Mouse (Mus musculus): ENCODE data around the gene Cblb. TPM values are rescaled to one million over a fixed set of nuclear protein-coding genes. Genes with fewer than 3 reads are reported as not detected.

Cblb gene
- polyA plus RNA-seq, 1 experiment = 6.8 TPM

DNA sequence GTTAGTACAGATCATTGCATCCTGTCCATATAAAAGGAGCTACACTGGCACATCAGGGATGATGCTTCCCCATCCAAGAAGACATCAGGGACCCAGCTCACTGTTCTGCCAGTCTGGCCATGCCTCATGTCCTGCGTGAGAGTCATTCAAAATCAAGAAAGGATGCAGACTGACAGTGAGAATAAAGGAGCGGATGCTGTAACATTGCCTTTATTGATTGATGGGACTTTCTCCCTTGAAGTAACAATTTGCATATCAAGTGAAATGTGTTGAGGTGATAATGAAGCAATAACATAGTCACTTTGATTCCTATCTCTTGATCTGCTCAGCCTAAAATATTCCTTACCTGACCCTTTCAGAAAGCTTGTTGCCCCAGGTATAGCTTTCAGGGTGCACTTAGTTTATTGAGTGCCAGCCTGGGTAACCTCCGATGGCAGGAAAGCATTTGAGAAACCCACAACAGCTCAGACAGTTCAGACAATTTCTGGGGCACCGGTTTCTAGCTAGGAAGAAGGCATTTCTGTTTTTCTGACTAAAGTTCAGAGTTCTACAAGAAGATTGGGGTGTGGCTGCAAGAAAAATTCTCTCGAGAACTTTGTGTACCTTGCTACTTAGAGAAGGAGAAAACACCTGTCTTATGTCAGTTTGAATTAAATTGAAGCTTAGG is 124.1 kb downstream of the Cblb start:
- no peaks in the 10 kb centered on the region for H3K79me3 ChIP-seq (ENCODE audit: low read depth)
- no peaks in the 10 kb centered on the region for H3K79me2 ChIP-seq (ENCODE audit: control insufficient read depth, insufficient read depth)
- no peak overlapping the region for H3K4me3 ChIP-seq (ENCODE audit: insufficient read depth, poor library complexity, severe bottlenecking)
- TF ChIP-seq MYOG (IDR thresholded peaks at IDR 0.05; ENCODE audit: control insufficient read depth, extremely low read depth, insufficient read length) = no peak
- TF ChIP-seq CTCF (IDR thresholded peaks at IDR 0.05; ENCODE audit: control insufficient read depth, insufficient read depth, insufficient read length) = no peak
- no peak for TF ChIP-seq MYOD1 (IDR thresholded peaks at IDR 0.05; ENCODE audit: control insufficient read depth, insufficient read length, low read depth)
- TF ChIP-seq USF1 (IDR thresholded peaks at IDR 0.05; ENCODE audit: low read depth) = no peak
- TF ChIP-seq FOSL1 (IDR thresholded peaks at IDR 0.05; ENCODE audit: insufficient read depth, low read length, poor library complexity, severe bottlenecking) = no peak
- TF ChIP-seq MAX (IDR thresholded peaks at IDR 0.05) = no peak
- no peak for TF ChIP-seq CEBPB (IDR thresholded peaks at IDR 0.05; ENCODE audit: low read depth)
- H3K27me3 ChIP-seq (ENCODE audit: control insufficient read depth, insufficient read depth, insufficient read length) = no peaks in the 10 kb centered on the region
- peaks cover 31% of the 10 kb centered on the region for H3K36me3 ChIP-seq (ENCODE audit: control insufficient read depth, insufficient read depth)
- no peak overlapping the region for H3ac ChIP-seq (ENCODE audit: control insufficient read depth, insufficient read length, low read depth)

DNA sequence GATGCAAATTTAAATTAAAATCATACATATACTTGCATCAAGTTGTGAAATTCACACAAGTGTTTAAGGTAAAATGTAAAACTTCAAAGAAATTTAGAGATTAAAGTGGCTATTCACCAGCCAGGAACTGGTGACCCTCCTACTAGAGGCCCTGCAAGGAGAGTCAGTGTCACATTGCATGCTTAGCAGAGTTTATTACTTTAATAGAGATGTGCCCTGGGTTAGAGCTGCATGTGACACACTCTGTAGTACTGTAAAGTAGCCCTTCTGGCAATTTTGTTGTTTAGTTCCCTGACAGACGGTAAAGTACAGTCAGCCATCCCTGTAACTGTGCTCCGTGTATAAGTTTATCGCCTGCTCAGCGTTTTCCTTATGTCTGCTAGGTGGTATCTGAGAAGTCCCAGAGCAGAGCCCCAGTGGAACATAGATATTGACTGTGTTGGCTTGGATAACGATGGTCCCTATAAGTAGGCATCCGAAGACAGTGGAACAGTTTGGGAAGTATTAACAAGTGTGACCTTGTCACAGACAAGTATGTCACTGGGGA is 129.0 kb downstream of the Cblb start:
- H3K79me2 ChIP-seq (ENCODE audit: control insufficient read depth, insufficient read depth) = no peaks in the 10 kb centered on the region
- no peak overlapping the region for H3ac ChIP-seq (ENCODE audit: control insufficient read depth, insufficient read length, low read depth)
- H3K79me3 ChIP-seq (ENCODE audit: low read depth) = no peaks in the 10 kb centered on the region
- peaks cover 29% of the 10 kb centered on the region for H3K36me3 ChIP-seq (ENCODE audit: control insufficient read depth, insufficient read depth)
- no peak for TF ChIP-seq CEBPB (IDR thresholded peaks at IDR 0.05; ENCODE audit: low read depth)
- TF ChIP-seq CTCF (IDR thresholded peaks at IDR 0.05; ENCODE audit: control insufficient read depth, insufficient read depth, insufficient read length) = no peak
- no peak for TF ChIP-seq FOSL1 (IDR thresholded peaks at IDR 0.05; ENCODE audit: insufficient read depth, low read length, poor library complexity, severe bottlenecking)
- no peak for TF ChIP-seq USF1 (IDR thresholded peaks at IDR 0.05; ENCODE audit: low read depth)
- TF ChIP-seq MAX (IDR thresholded peaks at IDR 0.05) = no peak
- H3K4me3 ChIP-seq (ENCODE audit: insufficient read depth, poor library complexity, severe bottlenecking) = no peak overlapping the region
- H3K27me3 ChIP-seq (ENCODE audit: control insufficient read depth, insufficient read depth, insufficient read length) = no peaks in the 10 kb centered on the region

GRCm38 (mm10) chr16:52164246-52164645 is 133.2 kb downstream of the Cblb start:
- TF ChIP-seq USF1 (IDR thresholded peaks at IDR 0.05; ENCODE audit: low read depth) = no peak
- H3K79me3 ChIP-seq (ENCODE audit: low read depth) = no peaks in the 10 kb centered on the region
- H3K79me2 ChIP-seq (ENCODE audit: control insufficient read depth, insufficient read depth) = no peaks in the 10 kb centered on the region
- H3K27me3 ChIP-seq (ENCODE audit: control insufficient read depth, insufficient read depth, insufficient read length) = no peaks in the 10 kb centered on the region
- peaks cover 29% of the 10 kb centered on the region for H3K36me3 ChIP-seq (ENCODE audit: control insufficient read depth, insufficient read depth)
- no peak overlapping the region for H3K4me3 ChIP-seq (ENCODE audit: insufficient read depth, poor library complexity, severe bottlenecking)
- H3ac ChIP-seq (ENCODE audit: control insufficient read depth, insufficient read length, low read depth) = no peak overlapping the region

GRCm38 (mm10) chr16:52173253-52173652 is 142.2 kb downstream of the Cblb start:
- H3K79me3 ChIP-seq (ENCODE audit: low read depth) = no peaks in the 10 kb centered on the region
- peaks cover 33% of the 10 kb centered on the region for H3K36me3 ChIP-seq (ENCODE audit: control insufficient read depth, insufficient read depth)
- TF ChIP-seq CEBPB (IDR thresholded peaks at IDR 0.05; ENCODE audit: low read depth) (no peak), MYOG (IDR thresholded peaks at IDR 0.05; ENCODE audit: control insufficient read depth, extremely low read depth, insufficient read length) (no peak), MAX (IDR thresholded peaks at IDR 0.05) (no peak), FOSL1 (IDR thresholded peaks at IDR 0.05; ENCODE audit: insufficient read depth, low read length, poor library complexity, severe bottlenecking) (no peak), USF1 (IDR thresholded peaks at IDR 0.05; ENCODE audit: low read depth) (no peak), CTCF (IDR thresholded peaks at IDR 0.05; ENCODE audit: control insufficient read depth, insufficient read depth, insufficient read length) (no peak), MYOD1 (IDR thresholded peaks at IDR 0.05; ENCODE audit: control insufficient read depth, insufficient read length, low read depth) (no peak)
- H3K27me3 ChIP-seq (ENCODE audit: control insufficient read depth, insufficient read depth, insufficient read length) = no peaks in the 10 kb centered on the region
- no peak overlapping the region for H3K4me3 ChIP-seq (ENCODE audit: insufficient read depth, poor library complexity, severe bottlenecking)
- H3K79me2 ChIP-seq (ENCODE audit: control insufficient read depth, insufficient read depth) = no peaks in the 10 kb centered on the region
- H3ac ChIP-seq (ENCODE audit: control insufficient read depth, insufficient read length, low read depth) = no peak overlapping the region

- Histone ChIP-seq H3K27me3 (ENCODE audit: control insufficient read depth, insufficient read depth, insufficient read length) (no peaks in the 10 kb centered on the region), H3K79me3 (ENCODE audit: low read depth) (no peaks in the 10 kb centered on the region), H3K36me3 (ENCODE audit: control insufficient read depth, insufficient read depth) (peaks cover 25% of the 10 kb centered on the region), H3K79me2 (ENCODE audit: control insufficient read depth, insufficient read depth) (no peaks in the 10 kb centered on the region), H3ac (ENCODE audit: control insufficient read depth, insufficient read length, low read depth) (no peak overlapping the region), H3K4me3 (ENCODE audit: insufficient read depth, poor library complexity, severe bottlenecking) (no peak overlapping the region)
- TF ChIP-seq MYOD1 (IDR thresholded peaks at IDR 0.05; ENCODE audit: control insufficient read depth, insufficient read length, low read depth) = no peak
- TF ChIP-seq CEBPB (IDR thresholded peaks at IDR 0.05; ENCODE audit: low read depth) = no peak
- TF ChIP-seq MAX (IDR thresholded peaks at IDR 0.05) = no peak
- TF ChIP-seq MYOG (IDR thresholded peaks at IDR 0.05; ENCODE audit: control insufficient read depth, extremely low read depth, insufficient read length) = no peak
- no peak for TF ChIP-seq USF1 (IDR thresholded peaks at IDR 0.05; ENCODE audit: low read depth)
- no peak for TF ChIP-seq CTCF (IDR thresholded peaks at IDR 0.05; ENCODE audit: control insufficient read depth, insufficient read depth, insufficient read length)
- TF ChIP-seq FOSL1 (IDR thresholded peaks at IDR 0.05; ENCODE audit: insufficient read depth, low read length, poor library complexity, severe bottlenecking) = no peak
These were observed 148.8 kb downstream of the Cblb start for GRCm38 (mm10) chr16:52179839-52180238.

DNA sequence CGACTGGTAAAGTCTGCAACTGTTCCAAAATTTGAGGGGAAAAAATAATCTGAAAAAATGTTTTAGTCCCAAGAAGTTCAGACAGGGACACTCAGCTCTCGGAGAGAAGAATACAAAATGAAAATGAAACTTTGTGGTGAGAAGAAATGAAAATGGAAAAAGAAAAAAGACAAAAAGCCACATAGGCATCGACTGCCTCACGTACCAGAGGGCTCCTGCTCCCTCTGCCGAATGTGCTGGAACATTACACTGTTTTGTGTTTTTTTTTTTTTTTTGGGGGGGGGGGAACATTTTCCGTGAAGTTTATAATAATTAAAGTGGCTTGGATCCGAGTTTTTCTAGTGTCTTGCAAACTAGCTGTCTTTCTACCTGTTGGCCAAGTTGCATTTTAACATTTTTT is 151.0 kb downstream of the Cblb start:
- no peak overlapping the region for H3K4me3 ChIP-seq (ENCODE audit: insufficient read depth, poor library complexity, severe bottlenecking)
- H3K79me3 ChIP-seq (ENCODE audit: low read depth) = no peaks in the 10 kb centered on the region
- H3K36me3 ChIP-seq (ENCODE audit: control insufficient read depth, insufficient read depth) = peaks cover 24% of the 10 kb centered on the region
- no peaks in the 10 kb centered on the region for H3K79me2 ChIP-seq (ENCODE audit: control insufficient read depth, insufficient read depth)
- no peak overlapping the region for H3ac ChIP-seq (ENCODE audit: control insufficient read depth, insufficient read length, low read depth)
- no peaks in the 10 kb centered on the region for H3K27me3 ChIP-seq (ENCODE audit: control insufficient read depth, insufficient read depth, insufficient read length)
- TF ChIP-seq MAX (IDR thresholded peaks at IDR 0.05) (no peak), USF1 (IDR thresholded peaks at IDR 0.05; ENCODE audit: low read depth) (no peak), MYOG (IDR thresholded peaks at IDR 0.05; ENCODE audit: control insufficient read depth, extremely low read depth, insufficient read length) (no peak), FOSL1 (IDR thresholded peaks at IDR 0.05; ENCODE audit: insufficient read depth, low read length, poor library complexity, severe bottlenecking) (no peak)
